Mouse (Mus musculus) neutrophil, adult 5-6 weeks (primary cell): Measurements from ENCODE around the gene Spop. TPM values are rescaled to one million over a fixed set of nuclear protein-coding genes. Genes with fewer than 3 reads are reported as not detected.

Experiments
- ATAC-seq: fragments of 151-379, 151-347 bp; 2 replicates; pipeline ENCODE4 v1.8.0; 2017; ENCODE audit warnings: mild to moderate bottlenecking, moderate TSS enrichment; ENCODE audit not compliant: insufficient number of reproducible peaks, poor library complexity, low FRiP score, severe bottlenecking; ENCODE audit errors: extremely low read depth
- total RNA-seq: library from RNA; stranded (forward); fragments of 200-1000 nt; gene quantifications from 2 replicates; pipeline ENCODE4 v1.2.3, GENCODE M21; 2017

Spop gene
- total RNA-seq, 1 experiment from 2014 or later: 104 TPM

DNA sequence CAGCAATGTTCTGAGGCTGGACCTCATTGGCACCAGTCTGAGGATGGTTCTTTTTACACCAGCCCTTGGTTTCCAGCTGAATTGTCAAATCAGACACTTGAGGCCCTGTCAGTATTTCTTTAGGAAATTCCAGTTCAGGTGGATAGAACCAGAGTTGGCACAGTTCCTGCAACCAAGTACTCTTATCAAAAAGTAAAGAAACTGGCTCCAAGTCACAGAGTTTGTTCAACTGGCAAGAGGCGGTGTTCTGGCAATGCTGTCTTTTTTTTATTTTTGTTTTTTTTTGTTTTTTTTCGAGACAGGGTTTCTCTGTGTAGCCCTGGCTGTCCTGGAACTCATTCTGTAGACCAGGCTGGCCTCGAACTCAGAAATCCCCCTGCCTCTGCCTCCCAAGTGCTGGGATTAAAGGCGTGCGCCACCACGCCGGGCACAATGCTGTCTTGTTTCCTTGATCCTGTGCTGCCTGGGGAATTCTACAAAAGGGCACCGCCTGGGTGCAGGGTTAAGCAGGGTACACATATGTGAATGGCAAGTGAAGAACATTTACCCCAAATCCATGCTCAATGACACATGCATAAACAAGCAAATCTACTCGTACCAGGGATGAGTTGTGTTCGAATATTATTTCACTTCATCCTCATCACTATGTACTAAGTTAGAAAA is 4.3 kb upstream of the Spop start:
- ATAC-seq: no peak

- ATAC-seq: no peak
Measured at GRCm38 (mm10) chr11:95411453-95412013, 2.3 kb upstream of the Spop start.

DNA sequence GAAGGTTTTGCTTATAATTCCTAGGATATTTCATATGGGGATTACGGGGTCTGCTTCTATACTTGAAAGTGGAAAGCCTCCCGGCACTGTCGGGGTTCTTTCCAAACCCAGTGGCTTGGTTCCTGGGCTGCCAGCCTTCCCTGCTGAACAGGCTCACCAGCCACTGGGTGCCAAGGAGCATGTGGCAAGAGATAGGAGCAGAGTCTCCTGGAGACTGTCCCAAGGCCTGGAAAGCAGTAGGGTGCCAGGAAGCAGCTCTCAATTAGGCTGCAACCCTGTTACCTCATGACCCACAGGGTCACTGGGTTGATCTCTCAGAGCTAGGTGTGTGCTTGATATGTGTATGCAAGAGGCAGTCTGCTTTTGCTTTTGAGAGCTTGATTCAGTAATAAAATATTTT is 1.3 kb upstream of the Spop start:
- ATAC-seq: no peak

DNA sequence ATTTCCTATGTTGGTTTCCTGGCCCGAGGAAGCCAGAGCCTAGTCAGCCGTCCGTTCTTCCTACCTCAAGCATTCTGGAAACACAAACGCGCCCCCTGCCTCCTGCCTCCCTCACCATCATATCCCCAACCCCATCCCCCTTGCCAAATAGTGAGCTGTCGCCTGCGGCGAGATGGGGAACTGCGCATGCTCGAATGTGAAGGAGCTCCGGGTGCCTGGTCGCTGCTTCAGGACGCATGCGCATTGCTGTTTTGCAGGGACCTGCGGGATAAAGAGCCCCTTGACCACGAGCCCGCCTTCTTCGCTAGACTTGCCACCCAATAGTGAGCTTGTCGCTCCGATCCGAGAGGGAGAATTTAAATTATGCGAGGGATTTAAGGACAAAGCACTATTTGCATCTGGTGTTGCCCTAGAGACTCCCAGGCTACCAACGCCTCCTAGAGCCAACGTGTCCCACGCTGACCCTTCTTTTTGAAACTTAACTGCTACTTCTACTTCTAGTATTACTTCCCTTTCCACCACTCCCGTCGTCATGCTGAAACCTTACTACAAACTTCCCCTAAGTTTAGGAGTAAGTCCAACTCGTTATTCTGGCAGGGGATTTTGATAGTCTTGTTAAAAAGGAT is 769 bp downstream of the Spop start:
- ATAC-seq: peak; percentile 62

DNA sequence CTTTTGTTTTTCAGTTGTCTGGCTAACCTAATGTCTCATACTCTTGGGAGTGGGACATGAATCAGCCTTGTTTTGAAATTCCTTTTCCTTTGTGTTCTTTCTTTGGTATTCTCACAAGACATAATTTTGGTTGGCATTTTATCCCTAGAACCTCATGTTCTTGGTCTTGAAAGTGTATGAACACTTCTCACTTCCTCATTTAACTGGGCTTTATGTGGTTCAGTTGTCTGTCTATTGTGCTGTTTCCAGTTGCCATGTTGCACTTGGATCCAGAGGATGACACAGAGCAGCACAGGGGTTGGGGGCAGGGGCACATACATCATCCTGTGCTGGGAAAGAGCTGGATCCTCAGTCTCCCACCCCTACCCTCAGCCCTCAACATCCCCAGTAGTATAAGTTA is 2.1 kb downstream of the Spop start:
- no peak for ATAC-seq

DNA sequence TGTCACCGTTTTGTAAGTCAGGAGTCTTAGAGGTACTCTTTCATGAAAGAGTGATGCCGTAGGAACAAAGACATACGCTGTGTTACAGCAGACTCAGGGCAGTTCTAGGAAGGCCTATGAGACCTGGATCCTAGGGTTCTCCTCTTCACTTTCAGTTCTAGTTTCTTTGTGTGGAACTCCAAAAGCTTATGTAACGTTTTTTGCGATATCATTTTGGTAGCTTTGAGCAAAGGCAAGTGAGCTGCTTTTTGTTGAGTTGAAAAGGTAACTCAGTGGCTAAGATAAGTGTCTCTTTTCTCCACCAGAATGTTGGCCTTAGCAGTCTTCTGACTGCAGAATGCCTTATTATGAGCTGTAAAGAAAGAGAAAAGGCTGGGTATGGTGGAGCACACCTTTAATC is 3.5 kb downstream of the Spop start:
- ATAC-seq: no peak

DNA sequence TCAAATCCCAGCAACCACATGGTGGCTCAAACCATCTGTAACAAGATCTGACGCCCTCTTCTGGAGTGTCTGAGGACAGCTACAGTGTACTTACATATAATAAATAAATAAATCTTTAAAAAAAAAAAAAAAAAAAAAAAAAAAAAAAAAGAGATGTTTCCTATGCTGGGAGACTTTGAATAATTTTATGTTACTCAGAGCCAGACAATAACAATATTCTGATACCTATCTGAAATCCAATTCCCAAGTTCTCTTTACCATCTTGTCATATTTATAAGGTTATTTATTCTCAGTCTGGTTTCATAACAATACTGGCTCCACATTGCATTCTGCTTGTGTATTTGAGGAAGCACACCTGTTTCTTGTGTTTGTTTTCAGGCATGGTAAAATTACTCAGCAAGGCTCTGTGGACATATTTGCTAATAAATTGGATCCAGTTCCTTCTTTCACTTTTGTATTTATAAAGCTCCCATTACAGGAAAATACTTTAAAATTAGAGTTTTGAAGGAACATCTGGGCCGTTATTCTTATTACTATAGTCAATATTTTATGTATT is 7.1 kb downstream of the Spop start:
- ATAC-seq: no peak

GRCm38 (mm10) chr11:95423505-95423904 is 9.6 kb downstream of the Spop start:
- ATAC-seq: no peak

- ATAC-seq: no peak
Measured at GRCm38 (mm10) chr11:95431344-95431743, 17.5 kb downstream of the Spop start.

GRCm38 (mm10) chr11:95432194-95432593 is 18.3 kb downstream of the Spop start:
- ATAC-seq: 0 out of 2 replicates have a peak, but pooled peaks have one; percentile 53

GRCm38 (mm10) chr11:95445371-95445770 is 31.5 kb downstream of the Spop start:
- ATAC-seq: no peak

- ATAC-seq: no peak
Measured at GRCm38 (mm10) chr11:95446580-95447305, 32.9 kb downstream of the Spop start.

DNA sequence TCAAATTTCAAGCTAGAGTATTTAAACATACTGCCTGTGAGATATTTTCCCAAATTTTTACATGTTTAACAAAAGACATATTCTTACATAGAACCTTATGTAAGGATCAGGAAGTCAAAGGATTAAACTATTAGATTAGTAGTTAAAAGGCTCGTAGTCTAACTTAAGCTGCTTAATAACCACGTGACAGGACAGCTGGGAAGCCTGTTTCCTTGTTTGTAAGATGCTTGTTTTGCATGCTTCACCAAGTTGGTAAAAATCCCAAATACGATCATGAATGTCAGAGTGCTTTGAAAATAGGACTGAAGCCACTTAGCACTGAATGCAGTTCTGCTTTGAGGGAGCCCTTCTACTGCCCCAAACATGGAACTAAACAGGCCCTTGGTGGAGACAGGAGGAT is 34.5 kb downstream of the Spop start:
- no peak for ATAC-seq

GRCm38 (mm10) chr11:95455331-95455730 is 41.5 kb downstream of the Spop start:
- ATAC-seq: no peak

GRCm38 (mm10) chr11:95460872-95461271 is 47.0 kb downstream of the Spop start:
- no peak for ATAC-seq

GRCm38 (mm10) chr11:95462168-95462567 is 48.3 kb downstream of the Spop start:
- ATAC-seq: no peak

GRCm38 (mm10) chr11:95467731-95468130 is 53.9 kb downstream of the Spop start:
- ATAC-seq: no peak

DNA sequence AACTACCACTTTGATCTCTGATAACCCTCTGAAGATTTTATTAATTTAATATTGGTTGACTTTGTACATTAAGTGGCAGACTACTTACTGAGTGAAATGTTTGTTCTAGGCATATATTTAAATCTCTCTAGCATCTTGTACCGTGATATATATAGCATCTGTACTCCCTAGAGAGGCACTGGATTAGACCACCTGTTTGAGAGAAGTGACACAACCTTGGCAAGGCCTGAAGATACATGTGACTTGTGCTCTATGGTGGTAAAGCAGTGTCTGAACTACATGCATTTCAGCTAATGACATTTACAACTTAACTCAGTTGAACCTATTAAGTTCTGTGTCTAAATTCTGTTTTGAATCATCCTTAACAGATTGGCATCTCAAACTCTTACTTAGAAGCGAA is 59.1 kb downstream of the Spop start:
- no peak for ATAC-seq

DNA sequence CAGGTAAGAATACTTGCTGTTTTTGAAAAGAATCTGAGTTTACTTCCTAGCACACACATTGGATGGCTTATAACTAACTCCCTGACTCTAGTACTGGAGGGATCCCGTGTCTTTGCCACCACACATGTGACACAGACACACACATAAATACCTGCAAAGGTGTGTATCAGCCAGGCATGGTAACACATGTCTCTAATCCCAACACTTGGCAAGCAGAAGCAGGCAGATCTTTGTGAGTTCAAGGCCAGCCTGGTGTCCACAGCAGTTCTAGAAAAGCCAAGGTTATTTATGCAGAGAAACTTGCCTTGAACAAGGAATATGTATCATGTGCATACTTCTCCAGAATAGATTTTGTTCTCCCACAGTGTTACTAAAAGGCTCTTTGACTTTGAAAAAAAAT is 59.6 kb downstream of the Spop start:
- no peak for ATAC-seq

DNA sequence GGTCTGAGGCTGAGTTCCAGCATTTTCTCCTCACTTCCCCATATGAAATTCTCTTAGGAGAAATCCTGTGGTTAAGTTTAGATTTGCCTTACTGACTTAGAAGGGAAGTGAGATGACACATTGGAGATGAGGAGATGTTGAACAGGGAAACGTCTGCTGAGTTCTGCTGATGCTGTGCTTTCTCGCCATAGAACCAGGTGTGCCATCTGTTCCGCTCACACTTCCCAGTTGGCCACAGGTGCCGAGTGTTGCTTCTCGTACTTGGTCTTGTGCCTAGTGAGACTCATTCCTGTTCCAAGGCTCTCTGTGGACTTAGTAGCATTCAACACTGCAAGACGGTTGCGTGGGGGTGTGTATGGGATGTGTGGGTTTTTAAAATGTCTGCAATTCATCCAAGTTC is 62.4 kb downstream of the Spop start:
- ATAC-seq: no peak
